Mouse (Mus musculus): Measurements from ENCODE around the gene Hoxd8. TPM values are rescaled to one million over a fixed set of nuclear protein-coding genes. Genes with fewer than 3 reads are reported as not detected.

Gene Hoxd8
- polyA plus RNA-seq, 1 experiment from 2014 or later, result 0.04 TPM

DNA sequence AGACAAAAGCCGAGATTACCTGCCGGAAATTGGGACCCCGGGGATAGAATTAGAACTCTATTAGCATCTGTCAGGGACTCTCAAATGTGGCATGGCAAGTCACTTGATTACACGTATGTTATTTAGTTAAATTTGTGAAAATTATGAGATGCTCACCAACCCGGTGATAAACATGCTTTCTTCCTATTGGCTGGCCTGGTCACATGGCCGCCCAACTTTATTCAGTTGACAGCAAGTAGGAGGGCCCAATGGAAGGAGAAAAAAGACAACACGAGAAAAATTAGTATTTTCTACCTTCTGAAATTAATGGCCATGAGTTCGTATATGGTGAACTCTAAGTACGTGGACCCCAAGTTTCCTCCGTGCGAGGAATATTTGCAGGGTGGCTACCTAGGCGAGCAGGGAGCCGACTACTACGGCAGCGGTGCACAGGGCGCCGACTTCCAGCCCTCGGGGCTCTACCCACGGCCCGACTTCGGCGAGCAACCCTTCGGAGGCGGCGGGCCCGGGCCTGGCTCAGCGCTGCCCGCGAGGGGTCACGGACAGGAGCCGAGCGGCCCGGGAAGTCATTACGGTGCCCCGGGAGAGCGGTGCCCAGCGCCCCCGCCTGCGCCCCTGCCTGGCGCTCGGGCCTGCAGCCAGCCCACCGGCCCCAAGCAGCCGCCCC is 22.7 kb downstream of the Hoxd8 start:
- H3K9me3 ChIP-seq (replicated peaks; ENCODE audit: control insufficient read depth, low read length), result no peaks in the 10 kb centered on the region
- H3K4me1 ChIP-seq (ENCODE audit: control insufficient read depth, low read depth, low read length), result no peaks in the 10 kb centered on the region
- no peak overlapping the region for H3K27ac ChIP-seq (ENCODE audit: low read length)
- H3K4me3 ChIP-seq (ENCODE audit: low read depth, low read length), result no peak overlapping the region
- 4% methylated on average over 39 of the region's 43 CpGs for WGBS (ENCODE audit: insufficient replicate concordance)
- no peaks in the 10 kb centered on the region for H3K36me3 ChIP-seq (ENCODE audit: control insufficient read depth, insufficient read depth)
- ATAC-seq (ENCODE audit: low read depth), result no peak
- H3K4me2 ChIP-seq (ENCODE audit: low read depth, low read length), result peak overlapping the region; percentile 8
- peaks cover 92% of the 10 kb centered on the region for H3K27me3 ChIP-seq (ENCODE audit: control insufficient read depth, insufficient read depth, low read depth, low read length)
- H3K9ac ChIP-seq (ENCODE audit: low read depth, low read length), result no peak overlapping the region

DNA sequence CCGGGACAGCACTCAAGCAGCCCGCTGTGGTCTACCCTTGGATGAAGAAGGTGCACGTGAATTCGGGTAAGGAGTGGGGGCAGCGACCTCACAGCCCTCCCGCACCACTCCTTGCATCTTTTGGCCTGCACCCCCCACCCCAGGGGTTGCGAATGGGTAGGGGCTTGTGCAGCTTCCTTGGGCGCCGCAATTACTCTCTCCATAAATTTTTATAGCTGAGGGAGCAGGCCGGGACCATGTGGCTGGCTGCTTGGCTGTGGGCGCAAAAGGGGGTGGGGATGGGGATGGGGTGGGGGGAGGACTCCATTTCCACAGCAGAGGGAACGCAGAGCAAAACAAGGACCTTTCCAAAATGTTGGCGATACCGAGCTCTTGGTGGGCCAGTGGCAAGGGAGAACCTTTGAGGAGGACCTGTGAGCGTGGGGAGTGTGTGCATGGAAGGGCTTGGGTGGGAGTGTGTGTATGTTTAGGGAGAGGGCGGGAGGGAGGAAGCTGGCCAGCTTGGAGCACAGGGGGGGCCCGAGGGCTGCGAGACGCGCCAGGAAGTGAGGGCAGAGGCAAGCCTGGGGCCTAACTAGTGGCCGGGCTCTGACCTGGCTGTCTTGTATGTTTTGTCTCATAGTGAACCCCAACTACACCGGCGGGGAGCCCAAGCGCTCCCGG is 23.4 kb downstream of the Hoxd8 start:
- Histone ChIP-seq H3K9ac (ENCODE audit: low read depth, low read length) (no peak overlapping the region), H3K4me2 (ENCODE audit: low read depth, low read length) (no peak overlapping the region), H3K27ac (ENCODE audit: low read length) (no peak overlapping the region), H3K9me3 (replicated peaks; ENCODE audit: control insufficient read depth, low read length) (no peaks in the 10 kb centered on the region), H3K4me3 (ENCODE audit: low read depth, low read length) (no peak overlapping the region), H3K27me3 (ENCODE audit: control insufficient read depth, insufficient read depth, low read depth, low read length) (peaks cover 95% of the 10 kb centered on the region), H3K4me1 (ENCODE audit: control insufficient read depth, low read depth, low read length) (no peaks in the 10 kb centered on the region), H3K36me3 (ENCODE audit: control insufficient read depth, insufficient read depth) (no peaks in the 10 kb centered on the region)
- 11% methylated on average over 25 of the region's 25 CpGs for WGBS (ENCODE audit: insufficient replicate concordance)
- no peak for ATAC-seq (ENCODE audit: low read depth)

DNA sequence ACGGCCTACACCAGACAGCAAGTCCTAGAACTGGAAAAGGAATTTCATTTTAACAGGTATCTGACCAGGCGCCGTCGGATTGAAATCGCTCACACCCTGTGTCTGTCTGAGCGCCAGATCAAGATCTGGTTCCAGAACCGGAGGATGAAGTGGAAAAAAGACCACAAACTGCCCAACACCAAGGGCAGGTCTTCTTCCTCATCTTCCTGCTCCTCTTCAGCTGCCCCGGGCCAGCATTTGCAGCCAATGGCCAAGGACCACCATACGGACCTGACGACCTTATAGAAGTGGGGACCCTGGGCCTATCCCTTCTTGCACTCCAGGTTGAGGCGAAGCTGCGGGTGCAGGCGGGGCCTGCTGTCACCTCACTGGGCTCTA is 23.9 kb downstream of the Hoxd8 start:
- Histone ChIP-seq H3K9ac (ENCODE audit: low read depth, low read length) (no peak overlapping the region), H3K36me3 (ENCODE audit: control insufficient read depth, insufficient read depth) (no peaks in the 10 kb centered on the region), H3K27ac (ENCODE audit: low read length) (no peak overlapping the region), H3K4me1 (ENCODE audit: control insufficient read depth, low read depth, low read length) (no peaks in the 10 kb centered on the region), H3K9me3 (replicated peaks; ENCODE audit: control insufficient read depth, low read length) (no peaks in the 10 kb centered on the region), H3K27me3 (ENCODE audit: control insufficient read depth, insufficient read depth, low read depth, low read length) (peaks cover 95% of the 10 kb centered on the region), H3K4me3 (ENCODE audit: low read depth, low read length) (no peak overlapping the region), H3K4me2 (ENCODE audit: low read depth, low read length) (no peak overlapping the region)
- WGBS (ENCODE audit: insufficient replicate concordance), result 33% methylated on average over 13 of the region's 13 CpGs
- ATAC-seq (ENCODE audit: low read depth), result no peak

DNA sequence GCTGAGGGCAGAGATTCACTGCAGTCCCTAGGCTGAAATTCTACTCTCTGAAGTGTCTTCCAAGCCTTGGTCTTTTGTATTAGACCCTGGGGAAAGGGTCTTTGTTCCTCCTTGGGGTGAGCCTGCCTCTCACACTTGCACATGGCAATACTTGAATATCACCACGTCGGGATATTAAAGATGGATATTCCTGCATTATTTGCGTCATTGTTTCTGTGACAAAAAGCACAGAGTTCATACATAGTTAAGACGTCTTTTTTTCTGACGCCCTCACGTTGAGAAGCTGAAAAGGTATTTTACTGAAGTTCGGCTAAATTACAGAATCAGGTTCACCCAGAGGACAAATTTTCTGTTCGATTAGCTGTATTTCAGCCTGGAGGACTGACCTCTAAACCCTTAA is 25.9 kb downstream of the Hoxd8 start:
- Histone ChIP-seq H3K9me3 (replicated peaks; ENCODE audit: control insufficient read depth, low read length) (no peaks in the 10 kb centered on the region), H3K36me3 (ENCODE audit: control insufficient read depth, insufficient read depth) (no peaks in the 10 kb centered on the region), H3K4me1 (ENCODE audit: control insufficient read depth, low read depth, low read length) (no peaks in the 10 kb centered on the region), H3K4me3 (ENCODE audit: low read depth, low read length) (no peak overlapping the region), H3K27ac (ENCODE audit: low read length) (no peak overlapping the region), H3K4me2 (ENCODE audit: low read depth, low read length) (no peak overlapping the region), H3K27me3 (ENCODE audit: control insufficient read depth, insufficient read depth, low read depth, low read length) (peaks cover 95% of the 10 kb centered on the region), H3K9ac (ENCODE audit: low read depth, low read length) (no peak overlapping the region)
- 31% methylated on average over 8 of the region's 8 CpGs for WGBS (ENCODE audit: insufficient replicate concordance)
- ATAC-seq (ENCODE audit: low read depth), result no peak

DNA sequence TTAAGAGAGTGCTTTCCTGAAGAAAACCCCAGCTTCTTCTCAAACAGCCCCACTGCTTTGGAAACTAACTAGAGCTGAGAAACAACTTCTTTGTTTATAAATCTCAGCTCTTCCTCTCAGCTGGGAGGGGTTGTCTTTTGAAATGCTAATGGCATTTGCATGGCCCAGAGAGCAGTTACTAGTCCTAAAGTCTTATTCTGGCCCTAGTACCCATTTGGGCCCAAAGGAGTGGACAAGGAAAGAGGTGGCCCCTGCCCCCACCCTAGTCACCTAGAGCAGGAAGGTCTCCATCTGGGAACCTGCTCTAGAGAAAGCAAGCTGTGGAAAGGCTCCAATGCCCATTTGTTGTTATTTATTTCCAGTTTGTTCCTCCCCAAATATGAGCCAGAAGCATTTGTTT is 26.6 kb downstream of the Hoxd8 start:
- Histone ChIP-seq H3K36me3 (ENCODE audit: control insufficient read depth, insufficient read depth) (no peaks in the 10 kb centered on the region), H3K27me3 (ENCODE audit: control insufficient read depth, insufficient read depth, low read depth, low read length) (peaks cover 95% of the 10 kb centered on the region), H3K4me2 (ENCODE audit: low read depth, low read length) (no peak overlapping the region), H3K9ac (ENCODE audit: low read depth, low read length) (no peak overlapping the region), H3K27ac (ENCODE audit: low read length) (no peak overlapping the region), H3K9me3 (replicated peaks; ENCODE audit: control insufficient read depth, low read length) (no peaks in the 10 kb centered on the region), H3K4me1 (ENCODE audit: control insufficient read depth, low read depth, low read length) (no peaks in the 10 kb centered on the region), H3K4me3 (ENCODE audit: low read depth, low read length) (no peak overlapping the region)
- ATAC-seq (ENCODE audit: low read depth), result no peak

DNA sequence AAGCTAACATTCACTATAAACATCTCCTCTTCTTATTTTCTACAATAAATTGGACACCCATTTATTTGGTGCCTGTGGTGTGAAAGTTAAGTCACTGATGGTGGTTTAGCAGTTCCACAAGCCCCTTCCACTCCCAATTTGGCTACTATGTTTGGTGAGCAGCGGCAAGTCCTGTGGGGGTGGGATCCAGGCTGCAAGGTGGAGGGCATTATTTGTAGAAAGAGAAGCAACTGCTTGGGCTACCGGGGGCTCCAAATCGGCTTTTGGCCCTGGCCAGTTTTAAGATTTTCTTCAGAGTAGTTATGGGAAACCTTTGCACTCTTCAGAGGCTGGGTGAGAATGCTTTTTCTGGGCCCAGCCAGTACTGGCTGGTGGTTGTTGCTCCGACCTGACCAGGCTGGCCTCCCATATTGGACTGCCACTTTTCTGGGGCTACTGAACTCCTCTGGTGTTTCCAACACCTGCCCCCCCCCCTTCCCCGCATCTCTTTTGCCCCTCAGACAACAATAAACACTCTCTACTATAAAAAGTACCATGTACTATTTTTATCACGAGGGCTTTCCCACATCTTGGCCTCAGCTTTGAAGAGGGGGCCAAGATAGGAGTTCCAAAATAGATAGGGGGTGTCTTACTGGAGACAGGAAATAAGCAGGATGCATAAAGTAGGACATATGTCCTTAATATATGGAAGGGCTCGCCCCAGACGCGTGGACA is 27.5 kb downstream of the Hoxd8 start:
- H3K4me2 ChIP-seq (ENCODE audit: low read depth, low read length), result no peak overlapping the region
- H3K9me3 ChIP-seq (replicated peaks; ENCODE audit: control insufficient read depth, low read length), result no peaks in the 10 kb centered on the region
- 13% methylated on average over 9 of the region's 9 CpGs for WGBS (ENCODE audit: insufficient replicate concordance)
- ATAC-seq (ENCODE audit: low read depth), result no peak
- no peak overlapping the region for H3K4me3 ChIP-seq (ENCODE audit: low read depth, low read length)
- H3K27me3 ChIP-seq (ENCODE audit: control insufficient read depth, insufficient read depth, low read depth, low read length), result peaks cover 95% of the 10 kb centered on the region
- no peaks in the 10 kb centered on the region for H3K4me1 ChIP-seq (ENCODE audit: control insufficient read depth, low read depth, low read length)
- no peaks in the 10 kb centered on the region for H3K36me3 ChIP-seq (ENCODE audit: control insufficient read depth, insufficient read depth)
- no peak overlapping the region for H3K27ac ChIP-seq (ENCODE audit: low read length)
- no peak overlapping the region for H3K9ac ChIP-seq (ENCODE audit: low read depth, low read length)

DNA sequence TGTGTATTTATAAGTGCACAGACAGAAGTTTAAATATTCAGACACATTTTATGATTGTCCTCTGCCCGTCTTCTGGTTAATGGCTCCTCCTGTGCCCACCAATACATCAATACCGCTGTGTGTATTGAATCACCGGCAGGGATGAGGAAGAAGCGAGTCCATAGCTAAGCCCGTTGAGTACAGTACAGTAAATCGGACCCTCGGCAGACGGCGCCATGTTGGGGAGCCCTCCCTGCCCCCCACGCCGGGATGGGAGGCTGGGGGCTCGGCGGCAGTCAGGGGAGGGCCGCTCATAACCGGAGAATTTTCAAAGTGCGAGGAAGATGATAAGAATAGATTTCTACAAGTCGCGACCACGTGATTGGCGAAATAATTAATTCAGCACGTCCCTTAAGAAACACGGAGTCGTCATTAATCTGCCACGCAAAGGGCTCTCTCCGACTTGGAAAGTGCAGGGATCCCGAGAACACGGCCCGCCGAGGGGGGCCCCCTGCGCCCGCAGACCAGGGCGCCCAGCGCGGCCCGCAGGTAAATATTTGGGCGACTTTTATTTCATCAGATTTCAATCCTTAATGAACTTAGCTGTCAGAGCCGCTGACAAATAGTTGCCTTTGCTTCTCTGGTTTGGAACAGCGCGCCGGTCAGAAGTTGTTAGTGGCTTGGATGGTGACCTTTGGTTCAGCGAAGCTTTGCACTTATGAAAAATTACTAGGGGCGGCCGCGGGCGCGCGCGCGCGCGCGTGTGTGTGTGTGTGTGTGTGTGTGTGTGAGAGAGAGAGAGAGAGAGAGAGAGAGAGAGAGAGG is 28.3 kb downstream of the Hoxd8 start:
- Histone ChIP-seq H3K36me3 (ENCODE audit: control insufficient read depth, insufficient read depth) (no peaks in the 10 kb centered on the region), H3K4me1 (ENCODE audit: control insufficient read depth, low read depth, low read length) (no peaks in the 10 kb centered on the region), H3K9me3 (replicated peaks; ENCODE audit: control insufficient read depth, low read length) (no peaks in the 10 kb centered on the region), H3K4me2 (ENCODE audit: low read depth, low read length) (no peak overlapping the region), H3K4me3 (ENCODE audit: low read depth, low read length) (no peak overlapping the region), H3K27me3 (ENCODE audit: control insufficient read depth, insufficient read depth, low read depth, low read length) (peaks cover 95% of the 10 kb centered on the region), H3K9ac (ENCODE audit: low read depth, low read length) (no peak overlapping the region), H3K27ac (ENCODE audit: low read length) (no peak overlapping the region)
- WGBS (ENCODE audit: insufficient replicate concordance), result 4% methylated on average over 52 of the region's 52 CpGs
- no peak for ATAC-seq (ENCODE audit: low read depth)

DNA sequence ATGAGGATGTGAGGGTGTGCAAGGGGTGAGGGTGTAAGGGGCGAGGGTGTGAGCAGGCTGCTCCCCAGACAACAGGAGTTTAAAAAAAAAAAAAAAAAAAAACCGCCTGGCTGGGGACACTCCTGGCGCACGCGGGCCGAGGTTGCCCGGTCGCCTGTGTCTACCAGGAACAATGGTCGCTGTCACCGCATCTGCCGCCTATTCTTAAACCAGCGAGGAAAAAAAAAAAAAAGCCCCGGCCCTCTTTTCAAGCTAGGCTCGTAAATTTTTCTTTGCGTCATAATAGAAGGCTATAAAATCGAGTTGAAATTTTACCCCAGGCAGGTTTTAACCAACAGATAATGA is 28.9 kb downstream of the Hoxd8 start:
- Histone ChIP-seq H3K4me2 (ENCODE audit: low read depth, low read length) (no peak overlapping the region), H3K4me3 (ENCODE audit: low read depth, low read length) (no peak overlapping the region), H3K27me3 (ENCODE audit: control insufficient read depth, insufficient read depth, low read depth, low read length) (peaks cover 95% of the 10 kb centered on the region)

DNA sequence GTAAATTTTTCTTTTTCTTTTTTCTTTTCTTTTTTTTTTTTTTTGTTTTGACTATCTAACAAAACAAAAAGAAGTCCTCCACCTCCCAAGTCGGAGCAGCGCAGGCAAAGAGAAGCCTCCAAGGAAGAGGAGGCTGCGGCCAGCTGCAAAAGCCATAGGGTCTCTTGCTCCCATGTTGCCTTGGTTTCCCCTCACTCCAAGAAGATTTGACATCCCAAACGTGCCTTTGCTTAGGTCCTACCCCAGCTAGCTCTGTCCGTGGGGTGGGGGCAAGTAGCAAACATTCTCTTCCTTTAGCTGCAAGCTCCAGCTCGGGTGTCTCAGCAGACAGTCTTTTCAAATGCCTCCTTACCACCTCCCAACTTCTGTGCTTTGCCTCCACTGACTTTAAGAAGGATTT is 29.4 kb downstream of the Hoxd8 start:
- Histone ChIP-seq H3K4me3 (ENCODE audit: low read depth, low read length) (no peak overlapping the region), H3K27ac (ENCODE audit: low read length) (no peak overlapping the region), H3K9me3 (replicated peaks; ENCODE audit: control insufficient read depth, low read length) (no peaks in the 10 kb centered on the region), H3K4me2 (ENCODE audit: low read depth, low read length) (no peak overlapping the region), H3K9ac (ENCODE audit: low read depth, low read length) (no peak overlapping the region), H3K27me3 (ENCODE audit: control insufficient read depth, insufficient read depth, low read depth, low read length) (peaks cover 95% of the 10 kb centered on the region), H3K36me3 (ENCODE audit: control insufficient read depth, insufficient read depth) (no peaks in the 10 kb centered on the region), H3K4me1 (ENCODE audit: control insufficient read depth, low read depth, low read length) (no peaks in the 10 kb centered on the region)
- no peak for ATAC-seq (ENCODE audit: low read depth)
- 4% methylated on average over 6 of the region's 6 CpGs for WGBS (ENCODE audit: insufficient replicate concordance)

More for the DNA sequence above, 28.9 kb downstream of the Hoxd8 start:
- under 1% methylated on average over 16 of the region's 16 CpGs for WGBS (ENCODE audit: insufficient replicate concordance)
- Histone ChIP-seq H3K27ac (ENCODE audit: low read length) (no peak overlapping the region), H3K9ac (ENCODE audit: low read depth, low read length) (no peak overlapping the region), H3K9me3 (replicated peaks; ENCODE audit: control insufficient read depth, low read length) (no peaks in the 10 kb centered on the region), H3K4me1 (ENCODE audit: control insufficient read depth, low read depth, low read length) (no peaks in the 10 kb centered on the region), H3K36me3 (ENCODE audit: control insufficient read depth, insufficient read depth) (no peaks in the 10 kb centered on the region)
- no peak for ATAC-seq (ENCODE audit: low read depth)

All from liver, embryonic 16.5 days (tissue).